Mouse (Mus musculus) erythroblast, embryonic 14.5 days (primary cell): Measurements from ENCODE around the gene Ifi44.

ENCODE experiments used
- GATA1 ChIP-seq: IDR thresholded peaks from 2 replicates; pipeline ENCODE4 v1.6.1; 2012; ENCODE audit warnings: low read length, inconsistent platforms, mixed read lengths
- TAL1 ChIP-seq: IDR thresholded peaks from 3 replicates; pipeline ENCODE4 v1.6.1; 2012; ENCODE audit warnings: low read length, inconsistent platforms, mixed read lengths

DNA sequence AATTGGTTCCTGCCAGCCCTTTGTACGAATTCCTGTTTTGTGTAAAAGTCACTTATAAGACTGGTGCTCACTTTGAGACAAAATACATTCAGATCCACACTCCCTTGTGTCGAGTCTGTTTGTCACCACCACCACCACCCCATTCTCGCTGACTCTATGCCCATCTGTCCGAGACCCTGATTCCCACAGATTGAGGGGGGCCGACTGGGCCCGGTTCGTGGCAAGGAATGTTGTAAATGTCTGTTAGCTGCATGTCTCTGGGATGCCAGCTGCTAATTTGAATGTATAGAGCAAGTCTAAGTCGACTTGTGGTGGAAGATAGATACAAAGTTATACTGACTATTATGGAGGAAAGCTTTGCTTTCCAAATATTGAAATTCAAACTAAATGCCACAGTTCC lies 38.9 kb upstream of the Ifi44 start:
- TF ChIP-seq TAL1 (no peak), GATA1 (no peak)
